Mouse (Mus musculus) testis, postnatal 10 days (tissue): ENCODE measurements around the gene Kxd1.
A peak's percentile ranks its signal among the peaks of the same experiment; 100 is the strongest.

Source experiments
- DNase-seq: peaks from one replicate; pipeline ENCODE4 v3.0.0; 2021; ENCODE audit warnings: low spot score

Gene Kxd1

DNA sequence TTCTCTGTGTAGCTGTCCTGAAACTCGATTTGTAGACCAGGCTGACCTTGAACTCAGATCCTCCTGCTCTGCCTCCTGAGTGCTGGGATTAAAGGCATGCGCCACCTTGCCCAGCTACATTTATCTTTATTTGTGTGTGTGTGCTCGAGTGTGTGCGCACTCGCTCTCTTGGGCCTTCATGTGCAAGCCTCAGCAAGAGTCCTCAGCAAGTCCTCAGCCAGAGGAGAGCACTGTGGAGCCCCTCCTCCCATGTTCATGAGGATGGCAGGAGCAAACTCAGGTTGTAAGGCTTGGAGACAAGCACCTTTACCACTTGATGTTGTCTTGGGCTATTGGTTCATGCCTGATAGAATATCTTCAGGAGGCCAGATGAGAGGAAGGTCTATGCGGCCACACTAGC, 20.0 kb upstream of the Kxd1 start:
- no peak for DNase-seq

DNA sequence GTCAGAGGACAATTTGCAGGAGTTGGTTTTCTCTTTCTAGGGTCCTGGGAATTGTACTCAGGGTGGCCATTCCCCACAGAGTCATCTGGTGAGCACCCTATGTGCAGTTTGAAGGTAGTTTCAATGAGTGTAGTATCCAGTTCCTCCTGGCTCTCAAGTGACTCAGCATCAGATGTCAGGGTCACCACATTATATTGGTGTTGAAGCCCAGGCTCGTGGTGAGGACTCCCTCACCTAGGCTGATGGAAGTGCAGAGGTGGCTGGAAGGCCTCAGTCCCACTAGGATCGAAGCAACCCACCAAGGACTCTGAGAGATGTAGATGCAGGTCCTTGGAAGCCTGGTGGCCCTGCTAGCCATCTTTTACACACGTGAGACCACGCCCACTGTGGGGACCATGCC, 18.7 kb upstream of the Kxd1 start:
- no peak for DNase-seq

DNA sequence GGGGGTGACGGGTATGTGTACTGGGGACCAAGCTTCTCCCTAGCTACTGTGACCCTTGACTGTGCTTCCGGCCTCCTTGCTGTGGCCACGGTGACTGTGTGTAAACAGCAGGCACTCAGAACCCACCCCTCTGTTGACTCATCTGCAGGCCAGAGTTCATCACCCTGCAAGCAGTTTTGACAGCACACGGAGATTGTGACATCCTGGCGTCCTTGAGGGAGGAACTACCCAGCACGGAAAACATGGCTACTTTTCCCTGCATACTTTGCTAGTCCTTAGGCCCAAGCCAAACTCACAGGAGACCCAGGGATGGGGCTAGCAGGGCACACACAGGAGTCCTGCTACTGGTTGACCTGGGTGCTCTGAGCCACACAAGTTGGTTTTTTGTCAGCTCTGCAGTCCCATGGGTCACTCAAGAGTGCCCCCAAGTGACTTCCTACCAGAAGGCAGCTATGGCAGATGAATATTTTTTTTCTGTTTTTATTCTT, 16.5 kb upstream of the Kxd1 start:
- DNase-seq = no peak

GRCm38 (mm10) chr8:70541081-70541480, 13.3 kb upstream of the Kxd1 start:
- DNase-seq = no peak

GRCm38 (mm10) chr8:70540507-70541071, 12.8 kb upstream of the Kxd1 start:
- DNase-seq = no peak

- DNase-seq = no peak
These were observed 12.3 kb upstream of the Kxd1 start for GRCm38 (mm10) chr8:70540013-70540506.

DNA sequence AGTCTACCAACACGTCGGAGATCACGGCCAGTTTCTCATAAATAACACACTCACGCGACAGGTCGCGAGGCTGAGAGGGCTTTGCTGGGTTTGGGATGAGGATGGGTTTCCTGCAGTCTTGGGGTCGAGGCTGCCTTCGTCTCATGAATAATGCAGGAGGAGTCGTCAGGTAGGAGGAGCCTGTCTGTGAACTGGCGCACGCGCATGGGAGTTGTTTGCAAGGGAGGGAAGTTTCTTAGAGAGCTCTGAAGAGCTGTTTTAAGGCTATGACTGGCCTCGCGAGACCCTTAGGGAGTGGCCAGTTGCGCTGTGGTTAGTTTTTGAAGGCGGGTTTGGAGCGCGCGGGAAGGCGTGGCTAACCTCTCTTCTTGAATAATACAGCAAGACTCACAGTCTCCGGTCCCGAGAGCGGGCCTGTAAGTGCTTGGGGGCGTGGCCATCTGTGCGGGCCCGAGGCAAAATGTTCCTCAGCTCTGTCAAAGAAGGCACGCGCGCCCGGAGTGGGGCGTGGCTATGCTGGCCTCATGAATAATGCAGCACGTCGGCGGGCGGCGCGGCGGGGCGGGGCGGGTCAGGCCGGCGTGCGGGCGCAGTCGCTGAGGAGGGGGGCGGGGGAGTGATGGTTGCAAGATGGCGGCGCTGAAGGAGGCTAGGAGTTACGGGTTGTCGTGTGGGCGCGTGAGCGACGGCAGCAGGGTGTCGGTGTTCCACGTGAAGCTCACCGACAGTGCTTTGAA, 11.5 kb upstream of the Kxd1 start, which contains the start of gene Ell:
TSS of gene Ell (plus strand) at position 381 of the 737 bp plus-strand sequence.
- peak; percentile 100 for DNase-seq

DNA sequence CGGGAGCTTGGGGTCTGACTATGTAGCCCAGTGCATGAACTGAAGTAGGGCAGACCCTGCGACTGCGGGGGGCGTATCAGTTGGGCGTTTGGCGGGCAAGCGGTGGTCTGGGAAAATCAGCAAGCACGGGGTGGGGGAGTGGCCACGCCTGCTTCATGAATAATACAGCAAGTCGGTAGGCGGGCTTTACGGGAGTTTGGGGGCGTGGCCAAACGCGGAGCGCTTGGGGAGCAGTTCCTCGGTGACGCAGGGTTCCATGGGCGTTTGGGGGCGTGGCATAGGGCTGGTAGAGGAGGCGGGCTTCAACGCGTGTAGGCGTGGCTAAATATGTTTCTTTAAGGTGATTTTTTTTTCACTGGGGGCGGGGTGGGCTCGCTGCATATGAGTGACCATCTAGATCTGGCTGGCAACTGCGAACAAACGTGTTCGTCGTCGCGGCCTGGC, 10.9 kb upstream of the Kxd1 start:
- peak; percentile 100 for DNase-seq

- DNase-seq = peak; percentile 77
These were observed 10.3 kb upstream of the Kxd1 start for GRCm38 (mm10) chr8:70538024-70538579.

DNA sequence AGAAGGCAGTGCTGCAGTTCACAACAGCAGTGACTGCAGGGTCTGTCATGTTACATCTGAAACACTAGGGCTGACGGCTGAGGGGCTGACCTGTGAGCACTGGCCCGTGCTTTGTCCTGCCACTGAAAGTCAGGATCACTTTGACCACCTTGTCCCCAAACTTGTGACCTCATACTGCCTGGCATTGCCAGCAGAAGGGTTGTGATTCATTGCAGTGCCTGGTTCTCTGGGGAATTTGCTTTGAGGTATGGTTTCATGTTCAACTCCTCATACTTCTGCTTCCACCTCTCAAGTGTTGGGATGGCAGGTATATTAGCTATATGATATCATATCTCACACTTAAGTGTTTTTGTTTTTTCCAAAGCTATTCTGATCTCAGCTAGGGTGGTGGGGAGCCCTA, 7.9 kb upstream of the Kxd1 start:
- no peak for DNase-seq

GRCm38 (mm10) chr8:70535221-70535620, 7.5 kb upstream of the Kxd1 start:
- no peak for DNase-seq

DNA sequence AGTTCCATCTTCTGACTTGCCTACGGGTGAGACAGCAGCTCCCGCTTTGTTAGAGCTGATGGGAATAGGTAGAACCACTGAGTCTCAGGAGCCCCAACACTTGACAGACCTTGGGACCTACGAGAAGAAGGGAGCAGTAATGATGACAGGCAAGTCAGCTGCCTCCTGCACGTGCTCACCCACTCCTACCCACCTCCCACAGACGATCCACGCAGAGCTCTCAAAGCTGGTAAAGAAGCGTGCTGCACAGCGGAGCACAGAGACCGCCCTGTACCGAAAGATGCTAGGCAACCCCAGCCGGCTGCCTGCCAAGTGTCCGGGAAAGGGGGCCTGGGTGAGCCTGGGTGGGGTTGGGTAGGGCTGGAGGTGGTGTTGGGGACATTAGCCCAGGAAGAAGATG, 6.5 kb upstream of the Kxd1 start:
- no peak for DNase-seq

GRCm38 (mm10) chr8:70530314-70530713, 2.6 kb upstream of the Kxd1 start:
- DNase-seq = no peak

- no peak for DNase-seq
These were observed 2.0 kb upstream of the Kxd1 start for GRCm38 (mm10) chr8:70529741-70530161.

GRCm38 (mm10) chr8:70529299-70529698, 1.5 kb upstream of the Kxd1 start:
- DNase-seq = no peak

DNA sequence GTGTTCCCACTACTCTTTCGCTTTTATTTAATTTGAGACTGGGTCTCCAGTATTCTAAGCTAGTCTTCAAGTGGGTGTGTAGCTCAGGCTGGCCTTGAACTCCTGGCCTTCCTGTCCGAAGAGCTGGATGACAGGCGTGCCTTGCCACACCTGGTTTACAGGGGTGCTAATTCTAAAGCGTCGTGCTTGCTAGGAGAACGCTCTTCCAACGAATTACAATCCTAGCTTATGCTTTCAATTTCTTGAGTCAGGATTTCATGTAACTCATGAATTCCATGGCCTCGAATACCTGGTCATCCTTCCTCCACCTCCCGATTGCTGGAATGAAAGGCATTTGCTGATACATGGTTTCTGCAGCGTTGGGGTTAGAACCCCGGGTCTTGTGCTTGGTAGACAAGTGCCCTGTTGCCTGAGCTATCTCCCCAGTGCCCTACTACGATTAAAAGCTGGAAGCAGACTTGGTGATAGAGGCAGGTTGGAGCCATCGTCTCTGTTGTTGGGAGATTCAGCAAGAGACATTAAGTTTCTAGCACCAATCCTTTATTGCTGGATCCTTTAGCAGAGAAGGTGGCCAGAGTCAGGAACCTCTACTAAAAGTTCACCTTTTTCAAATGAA, 534 bp upstream of the Kxd1 start:
- no peak for DNase-seq

- DNase-seq = no peak
These were observed 645 bp downstream of the Kxd1 start for GRCm38 (mm10) chr8:70527111-70527511.

GRCm38 (mm10) chr8:70522592-70523403, 5.0 kb downstream of the Kxd1 start:
- DNase-seq = peak; percentile 96

DNA sequence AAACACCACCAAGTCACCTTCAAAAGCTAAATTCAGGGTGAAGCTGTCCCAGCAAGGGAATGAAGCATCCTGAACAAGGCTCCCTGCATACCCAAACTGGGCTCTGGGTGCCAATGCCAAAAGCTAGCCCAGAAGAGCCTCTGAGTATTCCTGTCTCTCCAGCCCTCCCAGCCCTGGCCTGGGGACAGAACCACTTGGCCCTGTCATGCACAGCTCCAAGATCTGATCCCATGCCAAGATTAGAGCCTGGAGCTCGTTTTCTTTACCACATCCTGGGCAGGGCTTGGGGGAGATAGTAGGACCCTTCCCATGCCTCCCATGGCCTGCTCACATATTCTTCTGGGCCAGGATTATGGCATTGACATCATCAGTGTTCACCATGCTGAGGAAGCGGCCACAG, 8.2 kb downstream of the Kxd1 start:
- no peak for DNase-seq

DNA sequence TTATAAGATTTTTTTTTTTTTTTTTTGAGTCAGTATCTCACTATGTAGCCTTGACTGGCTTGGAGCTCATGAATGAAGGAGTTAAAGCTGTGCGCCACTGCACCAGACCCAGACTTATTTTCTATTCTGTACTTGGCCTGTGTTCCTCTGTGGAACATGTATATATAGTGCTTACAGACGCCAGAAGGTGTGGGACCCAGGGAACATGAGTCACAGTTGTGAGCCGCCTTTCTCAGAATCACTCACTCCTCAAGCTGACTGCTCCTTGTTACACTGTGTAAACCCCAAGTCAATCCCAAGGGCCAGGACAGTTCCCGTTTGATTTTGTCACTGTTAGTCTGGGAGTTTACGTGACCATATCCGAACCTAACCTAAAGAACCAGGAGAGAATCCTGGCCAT, 8.7 kb downstream of the Kxd1 start:
- DNase-seq = no peak

DNA sequence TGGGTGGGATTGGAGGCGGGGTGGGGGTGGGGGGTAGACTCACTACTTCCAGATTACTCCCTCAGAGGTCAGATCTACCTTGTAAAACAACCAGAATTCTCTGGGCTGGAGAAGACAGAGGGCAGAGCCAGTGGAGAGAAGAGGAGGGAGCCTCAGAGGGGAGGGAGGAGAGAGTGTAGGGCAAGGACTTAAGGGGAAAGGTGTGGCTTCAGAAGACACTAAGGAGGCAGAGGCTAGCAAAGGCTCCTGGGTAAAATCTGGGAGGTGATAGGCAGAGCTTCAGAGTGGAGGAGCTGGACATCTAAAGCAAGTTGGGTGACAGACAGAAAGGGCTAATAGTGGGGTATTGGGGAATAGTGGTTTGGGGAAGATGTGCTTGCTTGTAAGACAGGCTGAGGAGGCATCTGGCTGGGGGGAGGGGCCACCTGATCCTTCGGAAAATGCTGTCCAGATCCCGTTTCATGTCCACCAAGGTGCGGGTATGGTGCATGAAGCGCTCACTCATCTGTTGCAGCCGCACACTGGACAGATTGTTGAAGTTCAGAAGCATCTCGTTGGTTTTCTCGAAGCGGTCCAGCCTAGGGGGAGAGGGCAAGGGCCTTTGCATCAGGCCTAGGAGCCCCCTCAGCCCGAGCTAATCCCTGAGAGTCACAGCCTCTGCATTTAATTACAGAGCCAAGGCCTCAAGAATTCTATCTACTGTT, 9.7 kb downstream of the Kxd1 start:
- no peak for DNase-seq
